Mouse (Mus musculus) intestine, postnatal 0 days (tissue): ENCODE measurements around the gene S1pr3. TPM values are rescaled to one million over a fixed set of nuclear protein-coding genes. Genes with fewer than 3 reads are reported as not detected.

ENCODE experiments used
- ATAC-seq: fragments of 200-750 bp; cut with Nextera tagmentation; 2 replicates; pipeline ENCODE4 v1.8.0; 2017; ENCODE audit warnings: mild to moderate bottlenecking, moderate TSS enrichment, moderate library complexity
- H3K27ac ChIP-seq: fragments of 300-500 bp; sonication (generic); 2 replicates; pipeline ENCODE4 v1.5.1; 2014; ENCODE audit warnings: mild to moderate bottlenecking, low read depth, low read length, moderate library complexity
- H3K27me3 ChIP-seq: fragments of 300-500 bp; sonication (generic); replicated peaks from 2 replicates; pipeline ENCODE4 v1.6.1; 2014; ENCODE audit warnings: low read length, mixed read lengths; ENCODE audit not compliant: control insufficient read depth, insufficient read depth
- H3K36me3 ChIP-seq: fragments of 300-500 bp; sonication (generic); 2 replicates; pipeline ENCODE4 v1.6.1; 2014; ENCODE audit warnings: mild to moderate bottlenecking, moderate library complexity; ENCODE audit not compliant: control insufficient read depth, insufficient read depth
- H3K4me1 ChIP-seq: fragments of 300-500 bp; sonication (generic); replicated peaks from 2 replicates; pipeline ENCODE4 v1.6.1; 2014; ENCODE audit warnings: antibody characterized with exemption, low read length, mixed read lengths; ENCODE audit not compliant: control insufficient read depth, insufficient read depth
- H3K4me2 ChIP-seq: fragments of 300-500 bp; sonication (generic); replicated peaks from 2 replicates; pipeline ENCODE4 v1.6.1; 2014; ENCODE audit warnings: low read depth, mild to moderate bottlenecking, moderate library complexity
- H3K4me3 ChIP-seq: fragments of 300-500 bp; sonication (generic); 2 replicates; pipeline ENCODE4 v1.5.1; 2014; ENCODE audit warnings: low read depth, low read length
- H3K9ac ChIP-seq: fragments of 300-500 bp; sonication (generic); 2 replicates; pipeline ENCODE4 v1.6.1; 2014; ENCODE audit warnings: mild to moderate bottlenecking, low read depth, low read length
- H3K9me3 ChIP-seq: fragments of 300-500 bp; sonication (generic); 2 replicates; pipeline ENCODE4 v1.6.1; 2016; ENCODE audit warnings: mixed run types; ENCODE audit not compliant: control insufficient read depth
- CTCF ChIP-seq: sonication (generic); IDR thresholded peaks from 2 replicates; pipeline ENCODE4 v1.5.1; 2016; ENCODE audit warnings: low read depth, mild to moderate bottlenecking, control low read depth, antibody characterized with exemption, moderate library complexity
- WGBS: fragments of 180-500 bp; shearing (Covaris S2); extraction: QIAGEN DNeasy Blood & Tissue Kit; methylation state at CpG from one replicate; pipeline ENCODE4 v1.1.7; 2014; 5-methylcytosine and 5-hydroxymethylcytosine counted together
- polyA plus RNA-seq: library from polyadenylated mRNA; unstranded; fragments of >200 nt; fragmentation: Nextera tagmentation; extraction: Ambion mirVana; gene quantifications from 2 replicates; pipeline ENCODE4 v1.2.1, GENCODE M21; 2015

S1pr3 gene
- polyA plus RNA-seq, 1 experiment from 2014 or later: 10.5 TPM

DNA sequence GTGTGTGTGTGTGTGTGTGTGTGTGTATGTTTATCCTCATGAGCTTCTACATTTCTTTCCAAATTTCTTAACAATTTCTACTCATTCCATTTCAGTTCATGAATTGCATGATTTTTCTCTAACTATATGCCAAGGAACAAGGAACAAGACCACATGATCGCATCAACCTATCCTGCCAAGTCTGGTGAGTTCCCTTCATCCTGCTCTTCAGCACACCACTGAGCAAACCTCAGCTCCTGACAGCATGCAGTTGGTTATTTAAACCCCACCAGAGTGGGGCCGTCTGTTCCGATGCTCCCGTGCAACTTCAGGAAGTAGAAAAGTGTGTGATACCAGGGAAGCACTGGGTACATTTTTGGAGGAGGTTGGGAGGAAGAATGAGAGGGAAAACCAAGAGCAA is 38.1 kb downstream of the S1pr3 start:
- no peak for TF ChIP-seq CTCF
- no peak overlapping the region for H3K4me2 ChIP-seq
- no peaks in the 10 kb centered on the region for H3K36me3 ChIP-seq
- no peak overlapping the region for H3K9ac ChIP-seq
- no peaks in the 10 kb centered on the region for H3K27me3 ChIP-seq
- 58% methylated on average over 4 of the region's 4 CpGs for WGBS
- no peak for ATAC-seq
- no peak overlapping the region for H3K27ac ChIP-seq
- no peaks in the 10 kb centered on the region for H3K4me1 ChIP-seq
- no peaks in the 10 kb centered on the region for H3K9me3 ChIP-seq
- no peak overlapping the region for H3K4me3 ChIP-seq

DNA sequence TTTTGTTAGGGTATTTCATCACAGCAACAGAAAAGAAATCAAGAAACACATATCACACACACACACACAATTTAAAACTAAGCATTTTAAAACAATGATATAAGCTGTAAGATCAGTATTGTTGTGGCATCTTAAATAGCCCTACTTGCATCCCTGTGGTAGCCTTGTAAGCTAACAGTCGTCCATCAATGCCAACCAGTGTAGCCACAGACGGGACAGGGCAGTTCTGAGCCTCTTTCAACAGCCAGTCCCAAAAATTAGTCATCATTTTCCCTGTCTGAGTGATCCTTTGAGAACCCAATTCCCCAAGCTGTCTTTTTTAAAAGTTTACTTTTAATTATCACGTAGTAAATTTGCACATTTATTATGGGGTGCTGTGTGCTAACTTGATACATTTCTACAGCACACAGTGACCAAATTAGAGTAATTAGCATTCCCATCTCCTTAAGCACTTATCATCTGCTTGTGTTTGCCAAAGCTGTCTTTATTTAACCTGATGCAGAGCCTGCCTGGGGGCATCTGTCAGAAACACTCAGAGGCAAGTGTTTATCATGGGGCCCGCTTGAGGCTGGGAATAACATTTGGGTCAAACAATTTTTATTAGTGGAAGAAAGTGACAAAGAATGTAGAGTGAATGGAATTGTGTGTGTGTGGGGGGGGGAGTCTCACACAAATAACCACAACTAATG is 47.9 kb downstream of the S1pr3 start:
- H3K9me3 ChIP-seq: no peaks in the 10 kb centered on the region
- H3K4me1 ChIP-seq: no peaks in the 10 kb centered on the region
- H3K9ac ChIP-seq: no peak overlapping the region
- H3K27ac ChIP-seq: no peak overlapping the region
- H3K36me3 ChIP-seq: no peaks in the 10 kb centered on the region
- no peak for ATAC-seq
- TF ChIP-seq CTCF: no peak
- no peak overlapping the region for H3K4me2 ChIP-seq
- 21% methylated on average over 4 of the region's 4 CpGs for WGBS
- H3K27me3 ChIP-seq: no peaks in the 10 kb centered on the region
- H3K4me3 ChIP-seq: no peak overlapping the region

DNA sequence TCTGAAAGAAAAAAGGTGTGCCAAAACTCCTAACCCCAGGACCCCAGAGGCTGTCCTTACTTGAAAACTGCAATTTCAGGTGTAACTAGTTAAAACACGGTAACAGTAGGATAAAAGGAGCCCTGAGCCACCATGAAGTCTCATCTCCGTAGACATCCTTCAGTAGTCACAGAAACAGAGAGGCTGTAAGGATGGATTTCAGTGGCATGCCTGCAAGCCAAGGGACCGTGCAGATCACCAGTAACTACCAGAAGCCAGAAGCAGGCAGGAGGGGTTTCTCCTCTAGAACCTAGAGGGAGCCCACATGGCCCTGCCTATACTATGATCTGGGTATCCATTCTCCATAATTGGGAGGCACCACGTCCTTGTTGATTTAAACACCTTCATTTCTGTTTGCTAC is 55.9 kb downstream of the S1pr3 start:
- Histone ChIP-seq H3K27me3 (no peaks in the 10 kb centered on the region), H3K4me1 (no peaks in the 10 kb centered on the region), H3K9me3 (no peaks in the 10 kb centered on the region), H3K9ac (no peak overlapping the region), H3K36me3 (no peaks in the 10 kb centered on the region), H3K4me2 (no peak overlapping the region), H3K4me3 (no peak overlapping the region), H3K27ac (no peak overlapping the region)
- TF ChIP-seq CTCF: no peak
- WGBS: 66% methylated on average over 4 of the region's 4 CpGs
- ATAC-seq: no peak

GRCm38 (mm10) chr13:51466117-51466841 is 57.8 kb downstream of the S1pr3 start:
- Histone ChIP-seq H3K4me2 (no peak overlapping the region), H3K9me3 (no peaks in the 10 kb centered on the region), H3K4me1 (no peaks in the 10 kb centered on the region), H3K27me3 (no peaks in the 10 kb centered on the region), H3K9ac (no peak overlapping the region), H3K4me3 (no peak overlapping the region), H3K27ac (no peak overlapping the region), H3K36me3 (no peaks in the 10 kb centered on the region)
- TF ChIP-seq CTCF: no peak
- ATAC-seq: no peak
- 79% methylated on average over 14 of the region's 14 CpGs for WGBS

GRCm38 (mm10) chr13:51468697-51469250 is 60.3 kb downstream of the S1pr3 start:
- Histone ChIP-seq H3K4me3 (no peak overlapping the region), H3K4me1 (no peaks in the 10 kb centered on the region), H3K9me3 (no peaks in the 10 kb centered on the region), H3K27me3 (no peaks in the 10 kb centered on the region), H3K36me3 (no peaks in the 10 kb centered on the region), H3K9ac (no peak overlapping the region), H3K4me2 (no peak overlapping the region), H3K27ac (no peak overlapping the region)
- no peak for TF ChIP-seq CTCF
- 66% methylated on average over 17 of the region's 17 CpGs for WGBS
- ATAC-seq: no peak

Other genes with a start within 250 kb of the S1pr3 start
- 5.0 and 6.1 TPM in 2 replicates for gene Nxnl2, start 237.6 kb upstream of the S1pr3 start, polyA plus RNA-seq
- 0.17 TPM in 2 replicates for gene Shc3, start 160.8 kb downstream of the S1pr3 start, polyA plus RNA-seq
- 109 and 119 TPM in 2 replicates for gene Cks2, start 236.6 kb downstream of the S1pr3 start, polyA plus RNA-seq
- gene Secisbp2, start 243.1 kb downstream of the S1pr3 start, polyA plus RNA-seq: 20.2 and 26.1 TPM in 2 replicates